Mouse (Mus musculus) erythroblast, embryonic 14.5 days (primary cell): ENCODE results near the gene Traf6. TPM values are rescaled to one million over a fixed set of nuclear protein-coding genes. Genes with fewer than 3 reads are reported as not detected.

ENCODE experiments used
- H3K27me3 ChIP-seq: 2 replicates; pipeline ENCODE4 v1.6.1; 2012; ENCODE audit warnings: inconsistent platforms; ENCODE audit not compliant: control insufficient read depth
- H3K36me3 ChIP-seq: 2 replicates; pipeline ENCODE4 v1.6.1; 2012; ENCODE audit warnings: mild to moderate bottlenecking, inconsistent platforms; ENCODE audit not compliant: control insufficient read depth
- H3K4me1 ChIP-seq: 2 replicates; pipeline ENCODE4 v1.6.1; 2012; ENCODE audit warnings: inconsistent platforms; ENCODE audit not compliant: control insufficient read depth
- H3K4me3 ChIP-seq: replicated peaks from 2 replicates; pipeline ENCODE3; 2012; ENCODE audit warnings: moderate library complexity, mild to moderate bottlenecking, inconsistent platforms
- H3K9me3 ChIP-seq: 2 replicates; pipeline ENCODE4 v1.6.1; 2012; ENCODE audit warnings: low read length, inconsistent platforms, mixed read lengths; ENCODE audit not compliant: control insufficient read depth
- GATA1 ChIP-seq: IDR thresholded peaks from 2 replicates; pipeline ENCODE4 v1.6.1; 2012; ENCODE audit warnings: low read length, inconsistent platforms, mixed read lengths
- TAL1 ChIP-seq: IDR thresholded peaks from 3 replicates; pipeline ENCODE4 v1.6.1; 2012; ENCODE audit warnings: low read length, inconsistent platforms, mixed read lengths
- polyA plus RNA-seq: library from polyadenylated mRNA; stranded (reverse); fragments of >175 nt; gene quantifications from 2 replicates; pipeline ENCODE4 v1.2.3, GENCODE M21; 2012

The Traf6 gene
- polyA plus RNA-seq, 1 experiment = 0.05 TPM

DNA sequence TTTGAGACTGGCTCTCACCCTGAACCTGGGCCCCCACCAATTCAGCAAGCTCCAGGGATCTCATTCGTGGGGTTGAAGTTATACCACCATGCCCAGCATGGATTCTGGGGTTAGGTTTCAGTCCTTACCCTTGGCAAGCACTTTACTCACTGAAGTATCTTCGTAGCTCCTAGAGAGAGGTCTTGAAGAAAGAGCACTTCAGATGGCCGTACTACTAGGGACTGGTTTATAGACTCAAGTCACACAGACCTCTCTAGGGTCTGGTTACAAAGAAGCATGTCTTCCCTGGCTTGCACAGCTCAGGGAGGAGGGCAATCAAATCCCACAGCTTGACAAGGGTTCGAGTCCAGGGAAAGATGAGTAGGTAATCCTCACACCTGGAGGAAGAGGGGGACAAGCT, 43.6 kb downstream of the Traf6 start:
- Histone ChIP-seq H3K4me1 (no peaks in the 10 kb centered on the region), H3K27me3 (no peaks in the 10 kb centered on the region)

DNA sequence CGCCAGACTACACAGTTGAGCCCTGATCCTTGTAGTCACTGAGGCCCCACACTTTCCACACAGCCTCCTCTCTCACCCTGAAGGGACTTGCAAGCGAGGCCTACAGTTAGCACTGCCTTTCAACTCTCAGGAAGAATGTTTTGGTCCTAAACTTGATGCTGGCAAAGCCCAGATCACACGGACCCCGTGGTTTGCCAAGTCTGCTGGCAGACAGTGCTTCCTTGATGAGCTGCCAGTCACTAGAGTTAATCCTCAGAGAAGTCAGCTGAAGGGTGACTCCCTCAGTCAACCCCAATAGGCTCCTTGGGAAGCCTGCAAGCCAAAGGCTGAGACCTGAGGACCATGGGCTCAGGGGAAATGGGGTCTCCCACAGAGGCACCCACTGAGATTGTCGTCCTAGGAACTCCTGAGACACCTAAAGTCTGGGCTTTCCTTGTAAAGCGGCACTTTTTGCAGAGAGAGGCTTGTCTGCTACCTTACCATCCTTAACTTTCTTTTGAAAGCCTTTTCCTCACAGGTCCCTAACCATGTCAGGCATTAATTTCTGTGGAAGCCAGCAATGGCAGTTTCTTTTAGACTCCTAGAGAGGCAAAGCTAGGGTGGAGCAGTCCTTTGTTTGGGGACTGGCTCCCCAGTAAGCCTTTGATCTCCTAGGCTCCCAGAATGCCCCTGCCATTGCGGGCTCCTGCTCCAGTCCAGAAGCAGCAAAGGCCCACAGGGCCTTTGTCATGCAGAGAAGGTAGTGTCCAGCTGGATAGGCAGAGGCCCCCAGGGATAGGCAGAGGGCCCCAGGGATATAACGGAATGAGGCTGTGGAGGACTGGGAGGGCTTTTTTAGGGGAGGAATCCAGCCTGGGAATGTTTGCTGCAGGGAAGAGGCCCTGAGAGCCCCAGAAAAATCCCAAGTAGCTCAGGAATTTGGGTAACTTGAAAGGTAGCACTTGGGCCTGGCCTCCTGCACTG, 44.4 kb downstream of the Traf6 start:
- no peak for TF ChIP-seq TAL1
- TF ChIP-seq GATA1 = no peak
- H3K27me3 ChIP-seq = no peaks in the 10 kb centered on the region
- H3K36me3 ChIP-seq = no peaks in the 10 kb centered on the region
- H3K4me3 ChIP-seq = no peak overlapping the region
- H3K9me3 ChIP-seq = no peaks in the 10 kb centered on the region
- H3K4me1 ChIP-seq = no peaks in the 10 kb centered on the region

More for the DNA sequence above, 43.6 kb downstream of the Traf6 start:
- Histone ChIP-seq H3K36me3 (no peaks in the 10 kb centered on the region), H3K9me3 (no peaks in the 10 kb centered on the region), H3K4me3 (no peak overlapping the region)
- TF ChIP-seq GATA1 (no peak), TAL1 (no peak)

DNA sequence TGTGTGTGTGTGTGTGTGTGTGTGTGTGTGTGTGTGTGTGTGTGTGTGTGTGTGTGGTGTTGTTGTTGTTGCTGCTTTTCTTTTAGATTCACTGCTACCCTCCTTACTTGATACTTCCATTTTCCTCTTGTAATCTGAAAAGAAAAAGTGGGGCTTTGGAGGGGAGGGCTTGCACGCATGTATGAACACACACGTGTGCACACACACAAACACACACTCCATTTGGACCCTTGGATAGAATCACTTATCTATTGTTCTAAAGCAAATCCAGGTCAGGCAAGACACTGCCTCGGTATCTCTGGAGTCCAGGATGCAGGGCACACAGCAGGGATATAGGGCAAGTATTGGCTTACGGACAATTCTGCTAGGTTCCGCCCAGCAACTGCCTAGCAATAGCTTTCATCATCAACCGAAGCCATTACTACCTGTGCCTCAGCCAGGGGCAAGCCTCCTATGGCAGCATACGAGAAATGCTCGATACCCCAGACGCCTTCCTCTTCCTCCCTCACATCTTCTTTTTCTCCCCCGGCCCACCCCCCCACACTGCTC, 45.2 kb downstream of the Traf6 start:
- Histone ChIP-seq H3K36me3 (no peaks in the 10 kb centered on the region), H3K4me3 (no peak overlapping the region), H3K27me3 (no peaks in the 10 kb centered on the region), H3K4me1 (no peaks in the 10 kb centered on the region), H3K9me3 (no peaks in the 10 kb centered on the region)
- TF ChIP-seq TAL1 (no peak), GATA1 (no peak)

DNA sequence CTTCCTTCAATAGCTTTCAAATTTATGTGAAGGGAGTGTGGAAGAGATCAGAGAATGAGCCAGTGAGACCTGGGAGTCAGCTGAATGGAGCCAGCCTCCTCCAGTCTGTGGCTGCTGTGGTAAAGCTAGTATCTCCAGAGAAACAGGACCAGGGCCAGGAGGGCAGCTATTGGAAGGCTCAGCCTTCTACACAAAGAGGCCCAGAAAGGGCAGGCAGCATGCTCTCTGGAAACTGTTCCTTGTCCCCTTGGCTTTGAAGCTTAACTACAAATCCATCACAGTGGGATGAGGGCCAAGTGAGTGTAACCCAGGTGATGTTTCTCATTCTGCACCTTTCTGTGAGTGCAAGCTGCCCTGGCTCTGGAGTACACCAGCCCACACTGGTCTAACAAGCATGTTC, 49.6 kb downstream of the Traf6 start:
- Histone ChIP-seq H3K27me3 (no peaks in the 10 kb centered on the region), H3K9me3 (no peaks in the 10 kb centered on the region), H3K4me1 (peaks cover 2% of the 10 kb centered on the region; the same call in 1 of the 2 replicates), H3K4me3 (no peak overlapping the region), H3K36me3 (no peaks in the 10 kb centered on the region)
- no peak for TF ChIP-seq GATA1
- TF ChIP-seq TAL1 = no peak

DNA sequence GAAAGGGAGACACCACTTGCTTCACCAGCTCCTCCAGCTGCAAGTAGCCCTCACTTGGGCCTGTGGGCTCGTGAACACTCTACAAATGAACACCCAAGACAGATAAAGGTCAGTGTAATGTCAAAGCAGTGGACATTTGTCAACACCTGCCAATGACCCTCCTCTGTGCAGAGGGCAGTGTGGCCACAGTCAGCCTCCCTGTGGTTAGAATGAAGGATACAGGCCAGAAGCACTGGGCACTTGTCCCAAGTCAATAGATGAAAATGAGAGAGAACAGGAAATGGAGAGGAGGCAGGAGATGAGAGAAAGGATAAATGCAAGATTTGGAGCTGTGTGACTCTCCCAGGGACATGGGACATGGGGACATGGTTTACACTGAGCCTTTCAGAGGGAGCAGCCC, 51.2 kb downstream of the Traf6 start:
- no peaks in the 10 kb centered on the region for H3K36me3 ChIP-seq
- H3K4me1 ChIP-seq = peaks cover 4% of the 10 kb centered on the region; the same call in 1 of the 2 replicates
- TF ChIP-seq GATA1 = no peak
- no peak for TF ChIP-seq TAL1
- H3K9me3 ChIP-seq = no peaks in the 10 kb centered on the region
- H3K27me3 ChIP-seq = no peaks in the 10 kb centered on the region
- H3K4me3 ChIP-seq = no peak overlapping the region

DNA sequence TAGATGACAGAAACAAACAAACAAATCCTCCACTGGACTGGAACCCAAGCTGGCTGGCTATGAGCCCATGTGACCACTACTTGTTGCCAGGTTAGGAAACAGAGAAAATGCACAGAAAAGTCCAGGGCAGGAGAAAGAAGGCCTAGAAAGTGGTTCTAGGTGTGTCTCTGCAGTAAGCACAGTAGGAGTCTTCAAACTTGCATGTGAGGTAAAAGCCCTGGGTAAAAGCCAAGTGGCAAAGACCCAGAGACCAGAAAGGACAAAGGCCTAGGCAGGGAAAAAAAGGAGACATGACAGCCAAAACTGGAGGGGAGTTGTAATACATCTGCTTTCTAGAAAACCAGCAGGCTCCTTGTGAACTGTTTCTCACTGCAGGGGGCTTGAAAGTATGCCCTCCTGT, 52.7 kb downstream of the Traf6 start:
- peaks cover 4% of the 10 kb centered on the region; the same call in 1 of the 2 replicates for H3K4me1 ChIP-seq
- no peak overlapping the region for H3K4me3 ChIP-seq
- H3K27me3 ChIP-seq = no peaks in the 10 kb centered on the region
- H3K36me3 ChIP-seq = no peaks in the 10 kb centered on the region
- TF ChIP-seq TAL1 (no peak), GATA1 (no peak)
- H3K9me3 ChIP-seq = no peaks in the 10 kb centered on the region

DNA sequence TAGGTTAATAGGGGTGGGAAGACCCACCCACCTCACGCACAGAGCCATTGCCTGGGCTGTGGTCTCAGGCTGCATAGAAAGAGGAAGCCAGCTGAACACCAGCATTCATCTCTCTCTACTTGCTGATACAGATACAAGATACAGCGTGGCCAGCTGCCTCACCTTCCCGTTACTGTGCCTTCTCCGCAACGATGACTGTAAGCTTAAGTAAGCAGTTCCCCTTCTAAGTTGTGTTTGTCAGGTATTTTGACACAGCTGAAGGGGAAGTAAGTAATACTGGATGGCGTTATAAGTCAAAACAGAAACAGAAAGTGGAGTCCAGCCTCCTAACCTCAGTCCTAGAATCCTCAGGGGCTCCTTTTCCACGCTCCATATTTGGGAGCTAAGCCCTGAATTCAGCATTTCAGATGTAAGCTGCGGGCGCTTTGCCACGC, 54.6 kb downstream of the Traf6 start:
- Histone ChIP-seq H3K36me3 (no peaks in the 10 kb centered on the region), H3K27me3 (no peaks in the 10 kb centered on the region), H3K9me3 (no peaks in the 10 kb centered on the region), H3K4me3 (no peak overlapping the region), H3K4me1 (peaks cover 4% of the 10 kb centered on the region; the same call in 1 of the 2 replicates)
- TF ChIP-seq TAL1 = no peak
- TF ChIP-seq GATA1 = no peak

DNA sequence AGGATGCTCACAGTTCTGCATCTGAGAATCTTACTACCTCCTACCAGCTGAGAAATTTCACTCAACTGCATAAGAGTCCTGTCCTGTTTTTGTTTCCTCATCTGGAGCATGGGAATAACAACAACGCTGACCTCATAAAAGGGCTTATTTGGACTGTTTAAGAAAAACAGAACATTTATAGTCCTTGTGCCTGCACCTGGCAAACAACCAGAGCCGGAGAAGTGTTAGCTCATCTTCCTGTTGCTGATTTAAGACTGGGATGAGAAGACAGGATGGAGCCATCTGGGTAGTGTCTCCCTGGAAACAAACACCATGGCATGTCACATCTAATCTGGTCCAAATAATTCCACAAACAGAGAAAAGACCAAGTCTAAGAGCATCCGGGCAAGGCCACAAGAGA, 55.3 kb downstream of the Traf6 start:
- no peaks in the 10 kb centered on the region for H3K27me3 ChIP-seq
- no peaks in the 10 kb centered on the region for H3K9me3 ChIP-seq
- H3K4me3 ChIP-seq = no peak overlapping the region
- TF ChIP-seq TAL1 = no peak
- TF ChIP-seq GATA1 = no peak
- no peaks in the 10 kb centered on the region for H3K36me3 ChIP-seq
- peaks cover 4% of the 10 kb centered on the region; the same call in 1 of the 2 replicates for H3K4me1 ChIP-seq

DNA sequence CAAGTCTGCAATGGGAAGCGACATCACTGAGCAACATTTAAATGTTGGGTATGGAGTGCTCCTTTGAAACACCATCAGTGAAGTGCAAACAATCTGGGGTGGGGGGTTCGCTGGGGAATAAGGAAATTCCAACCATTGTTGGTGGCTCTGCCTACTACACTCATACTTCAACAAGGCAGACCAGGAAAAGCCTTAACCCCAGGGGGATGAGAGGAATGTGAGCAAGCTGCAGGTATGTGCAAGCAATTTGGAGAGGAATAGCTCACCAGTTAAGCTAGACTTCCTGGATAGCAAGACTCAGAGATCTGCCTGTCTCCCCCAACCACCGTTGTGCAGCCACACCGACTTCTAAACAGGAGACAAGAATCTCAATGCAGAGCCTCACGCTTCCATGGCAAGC, 61.7 kb downstream of the Traf6 start:
- H3K4me1 ChIP-seq = no peaks in the 10 kb centered on the region
- TF ChIP-seq TAL1 = no peak
- no peak for TF ChIP-seq GATA1
- no peak overlapping the region for H3K4me3 ChIP-seq
- H3K9me3 ChIP-seq = no peaks in the 10 kb centered on the region
- H3K27me3 ChIP-seq = no peaks in the 10 kb centered on the region
- H3K36me3 ChIP-seq = no peaks in the 10 kb centered on the region
